Mouse (Mus musculus) embryonic facial prominence, embryonic 11.5 days (tissue): Measurements from ENCODE around the gene Abcc3. TPM values are rescaled to one million over a fixed set of nuclear protein-coding genes. Genes with fewer than 3 reads are reported as not detected.

ENCODE experiments used
- ATAC-seq: fragments of 200-750 bp; cut with Nextera tagmentation; replicated peaks from 2 replicates; pipeline ENCODE4 v1.8.0; 2017; ENCODE audit warnings: low read depth; ENCODE audit not compliant: insufficient number of reproducible peaks, low FRiP score, low TSS enrichment
- DNase-seq: peaks from one replicate; pipeline ENCODE4 v3.0.0-alpha.2; 2015; ENCODE audit warnings: low spot score
- H3K27ac ChIP-seq: fragments of 300-500 bp; sonication (generic); replicated peaks from 2 replicates; pipeline ENCODE4 v1.5.1; 2014; ENCODE audit warnings: mild to moderate bottlenecking, low read depth, low read length, control low read depth
- H3K27me3 ChIP-seq: fragments of 300-500 bp; sonication (generic); 2 replicates; pipeline ENCODE4 v1.6.1; 2014; ENCODE audit warnings: mild to moderate bottlenecking, low read length, moderate library complexity, mixed read lengths; ENCODE audit not compliant: control insufficient read depth, insufficient read depth
- H3K36me3 ChIP-seq: fragments of 300-500 bp; sonication (generic); replicated peaks from 2 replicates; pipeline ENCODE4 v1.6.1; 2014; ENCODE audit warnings: low read depth, mild to moderate bottlenecking, low read length, moderate library complexity, mixed read lengths; ENCODE audit not compliant: control insufficient read depth, insufficient read depth
- H3K4me1 ChIP-seq: fragments of 300-500 bp; sonication (generic); 2 replicates; pipeline ENCODE4 v1.6.1; 2014; ENCODE audit warnings: low read length, mixed read lengths; ENCODE audit not compliant: control insufficient read depth, insufficient read depth
- H3K4me2 ChIP-seq: fragments of 300-500 bp; sonication (generic); 2 replicates; pipeline ENCODE4 v1.6.1; 2014; ENCODE audit warnings: low read depth, mild to moderate bottlenecking, control low read depth, low read length, moderate library complexity
- H3K4me3 ChIP-seq: fragments of 300-500 bp; sonication (generic); 2 replicates; pipeline ENCODE4 v1.5.1; 2014; ENCODE audit warnings: low read depth, low read length, control low read depth
- H3K9ac ChIP-seq: fragments of 300-500 bp; sonication (generic); replicated peaks from 2 replicates; pipeline ENCODE4 v1.6.1; 2014; ENCODE audit warnings: mild to moderate bottlenecking, control low read depth, low read length
- H3K9me3 ChIP-seq: fragments of 300-500 bp; sonication (generic); replicated peaks from 2 replicates; pipeline ENCODE4 v1.6.1; 2016; ENCODE audit warnings: mild to moderate bottlenecking, low read length, inconsistent platforms, mixed read lengths; ENCODE audit not compliant: control insufficient read depth
- WGBS: fragments of 180-500 bp; shearing (Covaris S2); extraction: QIAGEN DNeasy Blood & Tissue Kit; methylation state at CpG from one replicate; pipeline ENCODE4 v1.1.7; 2014; 5-methylcytosine and 5-hydroxymethylcytosine counted together
- polyA plus RNA-seq: library from polyadenylated mRNA; unstranded; fragments of >200 nt; fragmentation: Nextera tagmentation; extraction: Ambion mirVana; gene quantifications from 2 replicates; pipeline ENCODE4 v1.2.1, GENCODE M21; 2014

Gene Abcc3
- polyA plus RNA-seq, 1 experiment from 2014 or later: 0.63 TPM

DNA sequence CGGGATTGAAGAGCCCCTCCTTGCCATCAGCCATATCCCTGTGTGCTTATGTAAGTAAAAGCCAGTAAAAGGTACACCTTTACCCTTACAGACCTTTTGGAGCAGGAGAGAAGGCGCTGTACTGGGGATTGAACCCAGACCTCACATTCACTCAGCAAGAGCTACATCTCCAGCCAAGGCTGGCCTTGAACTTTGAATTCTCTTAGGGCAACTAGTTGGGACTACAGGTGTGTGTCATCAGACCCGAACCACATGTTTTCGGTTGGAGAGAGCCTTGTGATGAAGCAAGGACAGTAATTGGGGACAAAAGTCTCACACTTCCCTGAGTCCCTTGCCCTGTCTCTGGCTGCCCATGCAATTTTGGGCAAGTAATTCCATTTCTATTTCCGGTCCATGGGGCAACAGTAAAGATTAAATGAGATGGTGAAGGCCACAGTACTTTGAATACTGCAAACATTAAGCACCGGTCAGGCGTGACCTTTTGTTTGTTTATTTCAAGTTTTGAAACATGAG lies 45.7 kb downstream of the Abcc3 start:
- 83% methylated on average over 7 of the region's 7 CpGs for WGBS
- DNase-seq (no peak), ATAC-seq (no peak)
- no peak overlapping the region for H3K27ac ChIP-seq
- no peak overlapping the region for H3K9ac ChIP-seq
- peaks cover 3% of the 10 kb centered on the region; the same call in 1 of the 2 replicates for H3K4me1 ChIP-seq
- H3K9me3 ChIP-seq: no peaks in the 10 kb centered on the region
- no peak overlapping the region for H3K4me2 ChIP-seq
- H3K4me3 ChIP-seq: no peak overlapping the region
- no peaks in the 10 kb centered on the region for H3K36me3 ChIP-seq
- no peaks in the 10 kb centered on the region for H3K27me3 ChIP-seq

DNA sequence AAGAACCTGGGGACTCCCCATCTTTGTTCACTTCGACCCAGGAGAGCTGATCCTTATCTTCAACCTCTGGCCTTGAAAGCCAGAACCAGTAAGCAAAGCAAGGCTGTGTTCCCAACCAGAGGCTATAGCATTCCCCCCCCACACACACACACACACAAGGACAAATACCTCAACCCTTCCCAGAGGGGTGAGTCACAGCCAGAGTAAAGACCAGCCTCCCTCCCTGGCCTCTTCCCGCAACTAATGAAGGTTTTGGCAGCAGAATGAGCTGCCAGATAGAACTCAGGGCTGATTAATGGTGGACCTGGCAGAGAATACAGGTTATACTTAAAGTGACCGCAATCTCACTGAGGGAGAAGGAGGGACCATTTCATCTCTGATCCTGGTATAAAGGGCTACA lies 46.2 kb downstream of the Abcc3 start:
- no peak for DNase-seq
- Histone ChIP-seq H3K4me3 (no peak overlapping the region), H3K4me2 (no peak overlapping the region), H3K36me3 (no peaks in the 10 kb centered on the region), H3K4me1 (peaks cover 3% of the 10 kb centered on the region; the same call in 1 of the 2 replicates), H3K9me3 (no peaks in the 10 kb centered on the region), H3K9ac (no peak overlapping the region), H3K27ac (no peak overlapping the region), H3K27me3 (no peaks in the 10 kb centered on the region)
- 75% methylated on average over 3 of the region's 3 CpGs for WGBS
- no peak for ATAC-seq

DNA sequence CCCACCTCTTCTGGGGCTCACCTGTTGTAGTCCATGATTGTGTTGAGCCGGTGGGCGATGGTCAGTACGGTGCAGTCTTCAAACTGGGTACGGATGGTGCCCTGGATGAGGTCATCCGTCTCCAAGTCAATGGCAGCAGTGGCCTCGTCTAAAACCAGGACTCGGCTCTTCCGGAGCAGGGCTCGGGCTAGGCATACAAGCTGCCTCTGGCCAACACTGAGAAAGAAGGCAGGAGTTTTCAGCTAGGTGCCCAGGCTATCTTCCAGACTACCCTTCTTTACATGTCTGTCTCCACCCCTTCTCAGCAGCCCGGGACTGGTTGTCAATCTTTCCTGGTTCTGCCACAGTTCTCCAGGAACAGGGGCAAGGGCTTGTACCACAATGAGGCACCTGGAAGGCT lies 46.9 kb downstream of the Abcc3 start:
- Histone ChIP-seq H3K9me3 (no peaks in the 10 kb centered on the region), H3K27me3 (no peaks in the 10 kb centered on the region), H3K4me3 (no peak overlapping the region), H3K9ac (no peak overlapping the region), H3K4me1 (peaks cover 3% of the 10 kb centered on the region; the same call in 1 of the 2 replicates), H3K36me3 (no peaks in the 10 kb centered on the region), H3K4me2 (no peak overlapping the region), H3K27ac (no peak overlapping the region)
- no peak for ATAC-seq
- DNase-seq: no peak
- WGBS: 85% methylated on average over 10 of the region's 10 CpGs

DNA sequence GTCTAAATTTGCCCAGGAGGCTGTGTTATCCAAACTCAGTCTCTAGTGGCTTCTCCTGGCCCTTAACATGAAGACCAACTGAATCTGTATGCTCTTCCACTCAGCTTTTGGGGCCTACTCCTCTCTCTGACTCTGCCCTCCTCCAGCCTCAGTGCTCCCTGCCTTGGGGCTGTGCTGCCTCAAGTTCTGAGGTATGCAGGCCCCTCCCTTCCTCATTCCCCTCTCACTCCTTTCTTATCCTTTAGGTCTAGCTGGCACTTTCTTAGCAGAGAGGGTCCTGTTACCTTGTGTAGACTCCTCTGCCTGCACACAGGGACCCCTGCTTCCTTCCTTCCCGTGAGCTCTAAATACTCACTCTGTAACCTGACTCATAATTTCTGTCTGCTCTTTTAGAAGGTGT lies 48.3 kb downstream of the Abcc3 start:
- H3K27me3 ChIP-seq: no peaks in the 10 kb centered on the region
- WGBS: 45% methylated on average over 1 of the region's 1 CpGs
- no peak overlapping the region; the same call in 1 of the 2 replicates for H3K9ac ChIP-seq
- H3K9me3 ChIP-seq: no peaks in the 10 kb centered on the region
- H3K4me3 ChIP-seq: no peak overlapping the region
- ATAC-seq (no peak), DNase-seq (no peak)
- no peak overlapping the region for H3K4me2 ChIP-seq
- H3K27ac ChIP-seq: no peak overlapping the region
- peaks cover 3% of the 10 kb centered on the region; the same call in 1 of the 2 replicates for H3K4me1 ChIP-seq
- no peaks in the 10 kb centered on the region; the same call in 1 of the 2 replicates for H3K36me3 ChIP-seq

DNA sequence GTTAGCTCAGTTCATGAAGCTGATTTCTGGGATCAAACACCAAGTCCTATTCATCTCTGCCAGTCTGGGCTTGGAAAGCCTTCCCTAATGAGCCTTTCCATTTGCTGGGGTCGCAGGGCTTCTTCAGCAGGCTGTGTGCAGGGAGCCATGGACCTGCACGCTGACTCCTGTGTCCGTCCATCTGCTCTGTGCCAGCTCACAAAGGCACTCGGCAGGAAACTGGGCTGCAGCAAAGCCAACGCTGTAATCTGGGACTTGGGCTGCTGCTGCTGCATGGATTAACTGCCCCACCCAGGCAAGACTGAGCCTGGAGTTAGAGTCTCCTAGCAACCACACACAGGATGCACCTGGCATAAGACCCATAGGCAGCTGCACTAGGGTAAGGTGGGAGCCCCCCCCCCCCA lies 48.8 kb downstream of the Abcc3 start:
- Histone ChIP-seq H3K9me3 (no peaks in the 10 kb centered on the region), H3K4me2 (no peak overlapping the region), H3K27me3 (no peaks in the 10 kb centered on the region), H3K27ac (no peak overlapping the region), H3K4me1 (peaks cover 3% of the 10 kb centered on the region; the same call in 1 of the 2 replicates), H3K9ac (no peak overlapping the region; the same call in 1 of the 2 replicates), H3K36me3 (no peaks in the 10 kb centered on the region; the same call in 1 of the 2 replicates), H3K4me3 (no peak overlapping the region)
- DNase-seq: no peak
- WGBS: 36% methylated on average over 5 of the region's 5 CpGs
- ATAC-seq: no peak

DNA sequence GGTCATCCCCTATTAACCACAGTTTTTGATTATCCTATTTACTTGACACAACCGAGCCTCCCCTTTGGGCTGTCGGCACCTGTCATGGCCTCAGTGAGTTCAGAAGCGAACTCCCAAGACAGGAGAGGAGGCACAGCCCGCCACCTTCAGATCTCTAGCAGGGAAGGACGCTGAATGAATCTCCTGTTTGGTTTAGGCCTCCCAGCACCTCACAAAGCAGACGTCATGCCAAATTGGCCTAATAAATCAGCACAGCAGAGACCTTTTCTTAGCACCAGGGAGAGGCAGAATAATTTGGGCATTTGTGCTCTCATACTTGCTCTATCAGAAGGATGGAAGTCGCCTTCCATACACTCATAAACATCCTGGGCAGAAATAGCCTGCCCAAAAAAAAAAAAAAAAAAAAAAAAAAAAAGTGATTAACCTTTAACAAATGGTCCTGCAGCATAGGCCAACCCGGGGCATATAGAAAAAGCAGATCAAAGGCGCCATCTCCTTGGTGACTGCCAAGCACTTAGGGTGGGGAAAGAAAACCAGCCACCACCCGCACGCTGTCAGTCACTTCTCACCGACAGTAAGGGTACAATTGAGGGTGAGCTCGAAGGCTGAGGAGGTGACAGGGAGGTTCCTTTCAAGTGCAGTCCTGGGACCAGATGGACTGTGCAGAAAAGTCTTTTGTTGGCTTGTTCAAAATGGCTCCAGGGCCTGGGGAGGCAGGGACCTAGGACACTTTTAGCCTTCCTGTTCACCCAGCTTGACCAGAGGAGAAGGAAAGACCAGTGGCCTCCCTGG lies 50.5 kb downstream of the Abcc3 start:
- H3K4me3 ChIP-seq: no peak overlapping the region
- H3K27ac ChIP-seq: no peak overlapping the region
- no peaks in the 10 kb centered on the region for H3K9me3 ChIP-seq
- DNase-seq (no peak), ATAC-seq (no peak)
- peaks cover 3% of the 10 kb centered on the region; the same call in 1 of the 2 replicates for H3K4me1 ChIP-seq
- no peaks in the 10 kb centered on the region for H3K27me3 ChIP-seq
- H3K4me2 ChIP-seq: no peak overlapping the region
- no peaks in the 10 kb centered on the region; the same call in none of the 2 replicates for H3K36me3 ChIP-seq
- 56% methylated on average over 13 of the region's 13 CpGs for WGBS
- no peak overlapping the region for H3K9ac ChIP-seq

DNA sequence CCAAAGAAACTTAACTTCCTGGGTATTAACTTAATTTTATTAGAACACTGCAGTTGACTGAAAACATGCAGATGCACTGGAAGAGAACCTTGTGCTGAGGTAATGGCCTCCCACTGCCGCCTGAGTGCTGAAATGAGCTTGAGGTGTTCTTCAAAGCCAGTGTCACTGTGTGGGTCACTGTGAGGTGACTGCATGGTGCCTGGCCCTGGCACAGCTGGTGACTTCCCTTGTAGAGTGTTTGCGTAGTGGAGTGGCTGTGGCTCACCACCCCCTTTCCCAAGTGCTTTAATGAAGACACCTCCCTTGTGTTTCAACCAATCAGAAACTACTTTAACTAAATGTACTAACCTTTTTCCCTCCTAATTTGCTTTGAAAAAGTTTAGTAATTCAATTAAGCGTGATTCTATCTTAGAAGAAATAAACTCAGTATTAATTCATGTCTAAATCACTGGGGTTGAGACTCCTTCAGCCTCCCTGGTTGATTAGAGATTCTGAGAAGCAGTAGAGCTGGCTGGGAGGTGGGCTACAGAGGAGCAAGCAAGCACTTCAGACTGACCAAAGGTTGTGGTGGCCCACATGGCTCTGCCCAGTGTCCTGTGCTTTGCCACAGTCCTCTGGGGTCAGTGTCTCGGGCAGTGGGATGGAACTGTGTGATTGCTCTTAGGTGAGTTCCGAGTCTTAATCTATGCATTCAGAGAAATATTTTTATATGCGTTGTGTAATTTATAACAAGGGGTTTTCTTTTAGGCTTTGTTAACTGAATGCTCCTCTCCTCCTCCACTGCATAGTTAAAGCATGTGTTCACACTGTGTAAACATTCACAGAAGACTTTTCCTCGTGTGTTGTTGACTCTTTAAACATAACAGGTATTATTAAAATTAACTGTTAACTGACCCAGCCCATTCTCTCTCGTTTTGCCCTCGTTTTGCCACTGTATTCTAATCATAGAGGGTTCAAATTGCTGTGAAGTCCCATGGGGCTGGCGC lies 51.6 kb downstream of the Abcc3 start:
- no peaks in the 10 kb centered on the region; the same call in none of the 2 replicates for H3K36me3 ChIP-seq
- no peak overlapping the region for H3K4me2 ChIP-seq
- ATAC-seq (no peak), DNase-seq (no peak)
- no peak overlapping the region for H3K9ac ChIP-seq
- H3K9me3 ChIP-seq: no peaks in the 10 kb centered on the region
- H3K4me1 ChIP-seq: peaks cover 3% of the 10 kb centered on the region; the same call in 1 of the 2 replicates
- H3K27me3 ChIP-seq: no peaks in the 10 kb centered on the region
- no peak overlapping the region for H3K4me3 ChIP-seq
- 71% methylated on average over 10 of the region's 10 CpGs for WGBS
- H3K27ac ChIP-seq: no peak overlapping the region
